Mouse (Mus musculus) layer of hippocampus, adult 8-10 months (tissue): ENCODE measurements around the gene Chn2. TPM values are rescaled to one million over a fixed set of nuclear protein-coding genes. Genes with fewer than 3 reads are reported as not detected.

ENCODE experiments used
- DNase-seq, 2 experiments: peaks; one replicate each; pipeline ENCODE4 v3.0.0; 2022; ENCODE audit warnings: low spot score in 2 of 2
- total RNA-seq, 4 experiments: library from RNA; stranded (reverse); gene quantifications; 2 replicates each; pipeline ENCODE4 v1.2.4; 2022

Gene Chn2
- total RNA-seq, 4 experiments from 2014 or later = 22.1 to 26.4 (median 24.1) TPM

DNA sequence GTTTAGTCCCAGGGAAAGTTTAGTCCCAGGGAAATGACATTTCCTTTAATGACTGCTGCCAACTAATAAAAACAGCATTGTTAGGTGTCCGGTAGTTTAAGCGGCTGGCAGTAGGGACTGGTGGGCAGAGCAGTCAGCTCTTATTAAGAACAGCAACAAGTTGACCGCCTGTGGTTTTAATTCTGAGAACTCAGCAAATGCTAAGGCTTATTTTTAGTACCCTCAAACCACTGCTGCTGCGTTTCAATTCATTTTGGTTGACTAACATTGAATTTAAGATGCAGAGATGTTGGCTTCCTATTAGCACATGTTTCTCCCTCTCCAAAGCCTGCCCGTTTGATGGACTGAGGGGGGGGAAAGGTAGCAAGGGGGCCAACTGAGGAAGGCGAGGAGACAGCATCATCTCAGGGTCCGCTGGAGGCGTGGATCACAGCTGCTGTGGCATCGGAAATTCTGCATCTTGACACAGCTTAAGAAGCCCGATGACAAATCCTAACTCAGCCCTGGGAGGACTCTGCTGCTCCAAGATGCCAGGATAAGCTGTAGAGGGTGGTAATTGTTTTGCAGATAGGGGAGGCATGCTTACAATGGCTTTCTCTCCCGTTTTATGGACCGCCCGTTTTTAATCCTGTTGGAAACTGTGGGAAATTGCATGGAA is 2.2 kb downstream of the Chn2 start:
- DNase-seq = no peak

DNA sequence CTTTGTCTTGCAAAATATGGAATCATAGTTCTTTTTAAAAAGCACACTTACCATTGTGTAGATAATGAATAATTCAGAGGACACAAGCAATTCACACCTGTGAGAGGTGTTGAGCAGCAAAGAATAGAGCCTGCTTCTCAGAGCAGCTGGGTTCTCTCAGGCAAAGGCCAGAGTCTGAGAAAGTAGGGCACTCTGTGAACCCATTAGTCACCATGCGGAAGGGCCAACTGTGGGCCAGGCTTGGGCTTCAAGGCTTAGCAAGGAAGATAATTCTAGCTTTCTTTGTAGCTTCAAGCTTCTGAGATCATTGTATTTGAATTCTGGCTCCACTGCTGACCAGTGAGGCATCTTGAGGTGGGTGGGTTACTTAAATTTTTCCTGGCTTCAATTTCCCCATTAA is 2.8 kb downstream of the Chn2 start:
- DNase-seq = no peak

- no peak for DNase-seq
Measured at GRCm38 (mm10) chr6:54043536-54043935, 4.2 kb downstream of the Chn2 start.

GRCm38 (mm10) chr6:54045748-54046721 is 6.7 kb downstream of the Chn2 start:
- DNase-seq = no peak

DNA sequence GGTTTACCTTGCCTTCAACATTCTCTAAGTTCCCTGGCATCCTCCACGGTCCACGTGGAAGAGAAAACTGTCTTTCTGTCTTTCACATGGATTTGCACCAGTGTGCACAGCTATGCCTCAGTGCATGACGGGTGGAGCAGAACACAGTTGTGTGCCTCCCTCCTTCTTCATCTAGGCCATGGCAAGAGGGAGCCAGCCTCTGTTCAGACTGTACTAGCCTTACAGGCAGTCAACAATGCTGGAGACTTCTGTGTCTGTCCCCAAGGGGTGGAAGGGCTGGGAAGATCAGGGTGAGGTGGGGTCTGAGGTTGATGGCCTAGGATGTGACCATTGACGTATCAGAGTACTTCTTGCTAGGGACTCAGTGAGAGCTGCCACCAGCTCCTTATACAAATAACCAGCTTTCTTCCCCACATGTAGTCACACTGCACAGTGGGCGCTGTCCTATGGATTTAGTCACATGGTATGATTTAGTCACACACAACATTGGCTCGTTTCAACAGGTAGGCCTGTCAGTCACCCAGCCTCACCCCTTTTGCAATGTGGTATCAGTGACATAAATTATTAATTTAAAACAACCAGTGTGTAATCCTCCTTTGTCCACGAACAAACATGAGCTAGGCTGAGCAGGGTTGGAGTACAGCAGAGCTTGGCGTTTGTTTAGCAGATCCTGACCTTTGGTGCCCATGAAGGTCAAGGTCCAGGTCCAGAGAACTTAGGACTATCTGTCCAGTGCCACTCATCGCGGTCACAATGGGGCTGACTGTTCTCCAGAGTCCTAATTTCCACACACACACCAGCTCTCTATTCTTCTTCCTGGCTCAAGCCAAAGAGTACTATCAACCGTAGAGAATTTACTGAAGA is 7.8 kb downstream of the Chn2 start:
- DNase-seq = no peak

GRCm38 (mm10) chr6:54048768-54049167 is 9.4 kb downstream of the Chn2 start:
- no peak for DNase-seq

DNA sequence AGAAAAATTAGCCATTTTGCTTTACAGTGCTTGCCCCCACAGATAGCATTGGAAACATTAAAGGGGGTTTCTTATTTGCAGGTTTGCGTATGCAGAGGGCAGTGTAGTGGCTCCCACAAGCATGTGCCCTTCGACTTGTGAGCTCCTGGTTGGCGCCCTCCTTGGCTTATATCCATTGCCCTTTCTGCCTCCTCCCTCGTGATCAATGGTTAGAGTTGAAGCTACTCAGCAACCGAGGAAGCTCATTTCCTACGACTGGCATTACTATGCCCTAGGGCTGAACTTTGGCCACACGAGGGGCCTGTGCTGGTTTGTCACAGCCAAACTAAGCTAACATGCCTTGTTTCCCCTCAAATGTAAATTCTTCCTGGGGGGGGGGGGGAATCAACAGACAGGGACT is 11.8 kb downstream of the Chn2 start:
- no peak for DNase-seq

DNA sequence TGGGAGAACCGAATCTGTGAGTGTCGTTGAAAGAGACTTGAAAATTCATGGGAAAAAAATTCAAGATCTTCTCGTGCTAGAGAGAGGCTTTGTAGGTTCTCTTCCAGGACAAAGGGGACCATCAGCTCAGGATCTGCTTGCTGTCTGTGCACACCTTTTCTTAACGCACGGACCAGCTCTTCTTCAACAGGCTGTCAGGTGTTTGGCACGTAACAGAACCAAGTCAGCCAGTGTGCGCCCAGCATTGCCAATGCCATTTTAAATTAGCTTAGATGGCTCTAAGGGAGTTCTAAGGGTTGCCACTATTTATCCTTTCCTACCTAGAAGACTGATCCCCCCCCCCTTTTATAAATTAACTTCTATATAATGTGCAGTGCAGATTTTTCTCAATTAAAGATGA is 12.8 kb downstream of the Chn2 start:
- no peak for DNase-seq

DNA sequence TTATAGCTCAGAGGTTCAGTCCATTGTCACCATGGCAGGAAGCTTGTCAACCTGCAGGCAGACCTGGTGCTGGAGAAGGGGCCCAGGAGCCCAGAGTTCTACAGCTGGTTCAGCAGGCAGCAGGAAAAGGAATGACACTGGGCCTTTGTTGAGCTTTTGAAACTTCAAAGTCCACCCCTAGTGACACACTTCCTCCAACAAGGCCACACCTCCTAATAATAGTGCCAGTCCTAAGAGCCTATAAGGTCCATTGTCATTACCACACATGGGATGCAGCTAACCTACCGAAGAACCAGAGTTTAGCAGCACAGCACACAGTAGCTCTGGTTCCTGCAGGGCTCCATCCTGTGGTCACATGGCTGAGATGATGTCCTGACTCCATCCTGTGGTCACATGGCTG is 13.3 kb downstream of the Chn2 start:
- DNase-seq = no peak

- no peak for DNase-seq
Measured at GRCm38 (mm10) chr6:54053316-54053715, 14.0 kb downstream of the Chn2 start.

- no peak for DNase-seq
Measured at GRCm38 (mm10) chr6:54055387-54055786, 16.0 kb downstream of the Chn2 start.

GRCm38 (mm10) chr6:54056548-54057532 is 17.5 kb downstream of the Chn2 start:
- no peak for DNase-seq

DNA sequence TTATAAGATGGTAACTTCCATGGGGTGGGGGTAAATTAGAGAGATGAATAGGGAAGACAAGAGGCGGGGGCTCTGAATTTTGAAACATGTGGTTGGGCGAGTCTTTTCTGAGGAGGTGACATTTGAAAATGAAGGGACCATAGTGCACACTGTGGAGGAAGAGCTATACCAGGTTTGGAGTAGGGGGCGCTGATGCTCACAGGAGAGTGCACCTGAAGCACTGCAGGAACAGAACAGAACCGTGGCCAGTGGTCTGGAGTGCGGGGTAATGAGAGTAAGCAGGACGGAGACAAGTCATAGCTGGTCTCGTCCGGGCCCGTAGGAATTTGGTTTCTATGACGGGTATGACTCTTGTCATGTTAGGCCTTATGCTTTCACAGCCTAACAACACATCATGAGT is 18.3 kb downstream of the Chn2 start:
- no peak for DNase-seq

DNA sequence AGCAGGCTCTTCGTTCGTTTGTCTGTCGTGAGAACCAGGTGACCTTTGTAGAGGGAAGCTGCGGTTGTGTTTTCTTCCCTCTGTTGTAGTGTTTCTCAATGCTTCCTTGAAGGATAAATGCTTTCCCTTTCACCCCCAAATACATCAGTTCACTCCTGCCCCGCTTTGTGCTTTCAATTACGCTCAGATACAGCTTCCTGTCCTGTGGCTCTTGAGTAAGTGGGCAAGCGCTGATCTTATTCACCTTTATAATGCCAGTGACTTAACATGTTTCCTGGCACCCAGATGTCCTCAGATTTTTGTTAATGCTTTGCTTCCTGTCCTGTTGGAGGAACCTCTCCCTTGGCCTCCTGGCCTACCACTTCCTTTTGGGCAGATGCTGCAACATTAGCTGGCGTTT is 19.5 kb downstream of the Chn2 start:
- DNase-seq = no peak

DNA sequence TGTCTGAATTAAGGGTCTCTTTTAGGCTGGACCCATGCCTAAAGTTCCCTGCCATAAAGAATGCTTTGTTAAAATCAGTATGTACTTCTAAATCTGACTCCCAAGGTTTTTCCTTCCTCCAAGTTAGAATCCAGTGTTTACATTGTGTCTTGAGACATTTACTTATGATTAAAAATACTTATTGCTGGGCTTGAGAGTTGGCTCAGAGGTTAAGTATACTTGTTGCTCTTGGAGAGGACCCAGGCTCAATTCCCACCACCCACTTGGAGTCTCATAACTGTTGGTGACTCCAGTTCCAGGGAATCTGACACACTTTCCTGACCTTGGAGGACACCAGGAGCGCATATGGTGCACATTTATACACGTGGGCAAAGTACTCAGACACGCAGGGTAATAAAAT is 20.9 kb downstream of the Chn2 start:
- no peak for DNase-seq

DNA sequence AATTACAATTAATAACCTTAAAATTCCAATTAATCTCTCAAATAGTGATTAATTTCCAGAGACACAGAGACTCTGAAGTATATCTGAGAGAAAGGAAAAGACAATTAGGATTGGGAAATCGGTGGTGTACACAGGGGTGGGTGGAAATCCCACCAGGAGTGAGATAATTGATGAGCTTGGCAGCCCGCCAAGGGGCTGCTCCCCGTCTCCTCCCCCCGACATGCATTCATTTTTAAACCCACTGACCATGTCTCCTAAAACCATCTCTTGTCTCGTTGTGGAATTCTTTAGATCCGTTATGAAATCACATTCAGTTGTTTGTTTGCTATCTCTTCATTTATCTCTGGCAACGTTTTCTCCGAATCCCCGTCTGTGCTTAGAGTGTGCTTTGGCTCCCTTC is 22.0 kb downstream of the Chn2 start:
- DNase-seq = no peak

DNA sequence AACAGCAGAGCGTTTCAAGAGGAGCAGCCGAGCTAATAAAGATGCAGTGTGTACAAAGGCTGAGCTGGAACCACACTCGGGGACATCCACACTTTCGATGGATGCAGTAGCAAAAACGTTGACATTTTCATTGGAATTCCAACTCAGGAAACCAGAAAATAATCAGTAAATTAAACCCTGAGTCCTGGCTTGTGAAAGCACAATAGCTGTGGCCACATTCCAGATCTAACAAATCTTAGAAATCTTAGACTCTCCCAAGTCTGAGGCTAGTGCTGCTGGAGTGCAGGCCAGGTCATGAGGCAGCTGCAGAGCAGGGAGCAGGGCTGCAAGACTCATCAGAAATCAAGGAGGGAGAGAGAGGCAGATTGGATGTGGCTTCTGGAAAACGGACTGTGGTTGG is 24.5 kb downstream of the Chn2 start:
- no peak for DNase-seq

GRCm38 (mm10) chr6:54067380-54067779 is 28.0 kb downstream of the Chn2 start:
- no peak for DNase-seq

DNA sequence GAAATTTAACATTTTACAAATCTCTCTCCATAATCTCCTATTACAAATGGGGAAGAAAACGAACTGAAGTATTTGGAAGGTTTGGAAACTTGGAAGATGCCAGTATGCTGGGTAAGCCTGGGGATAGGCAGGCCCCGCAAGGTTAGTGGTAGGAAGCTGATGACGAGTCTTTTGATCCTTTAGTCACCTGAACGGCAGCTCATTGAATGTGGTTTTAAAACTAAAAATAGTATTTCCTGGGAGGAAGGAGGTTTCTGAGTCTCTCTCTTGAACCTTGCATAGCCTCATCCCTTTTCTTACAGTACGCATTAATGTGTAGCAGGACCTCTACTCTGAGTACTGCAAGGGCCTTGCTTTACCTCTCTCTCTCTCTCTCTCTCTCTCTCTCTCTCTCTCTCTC is 29.5 kb downstream of the Chn2 start:
- no peak for DNase-seq

GRCm38 (mm10) chr6:54070736-54071135 is 31.4 kb downstream of the Chn2 start:
- no peak for DNase-seq

DNA sequence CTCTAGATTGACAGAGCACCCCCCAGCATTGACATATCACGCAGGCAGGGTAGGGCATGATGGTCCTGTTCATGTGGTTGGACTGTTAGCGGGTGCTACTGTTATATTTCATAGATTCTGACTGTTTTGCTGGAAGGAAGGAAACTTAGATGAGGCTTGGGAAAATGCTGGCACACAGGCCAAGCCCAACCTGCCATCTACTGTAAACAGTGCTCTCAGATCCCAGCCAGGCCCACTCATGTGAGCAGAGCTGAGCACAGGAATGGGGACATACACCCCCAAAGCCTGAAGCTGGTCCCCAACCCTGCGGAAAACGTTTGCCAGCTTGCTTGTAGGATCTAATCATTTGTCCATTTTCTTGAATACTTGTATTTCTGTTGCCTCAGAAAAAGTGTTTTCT is 32.1 kb downstream of the Chn2 start:
- DNase-seq = no peak
